Mouse (Mus musculus) lung, adult 2 months (tissue): ENCODE data around the gene Lsm4.

ENCODE experiments used
- CTCF ChIP-seq: fragments of 200-500 bp; IDR thresholded peaks from 2 replicates; pipeline ENCODE4 v1.5.1; 2011; ENCODE audit warnings: mild to moderate bottlenecking, low read length, control low read depth; ENCODE audit not compliant: insufficient read depth
- POLR2A ChIP-seq: fragments of 200-500 bp; IDR thresholded peaks from 2 replicates; pipeline ENCODE4 v1.6.1; 2011; ENCODE audit warnings: low read depth, mild to moderate bottlenecking, control low read depth, low read length, borderline replicate concordance; ENCODE audit errors: extremely low read depth

GRCm38 (mm10) chr8:70675336-70675735 is 2.3 kb downstream of the Lsm4 start:
- no peak for TF ChIP-seq POLR2A
- TF ChIP-seq CTCF, result no peak
